Mouse (Mus musculus) MEL (cell line): ENCODE results near the gene Hs1bp3. TPM values are rescaled to one million over a fixed set of nuclear protein-coding genes. Genes with fewer than 3 reads are reported as not detected.

Experiments
- DNase-seq: peaks from one replicate; pipeline ENCODE4 v3.0.0; 2011; ENCODE audit warnings: low read depth, low spot score
- H3K27ac ChIP-seq: 2 replicates; pipeline ENCODE4 v1.5.1; 2012; ENCODE audit warnings: low read depth, mild to moderate bottlenecking, control low read depth, low read length, moderate library complexity; ENCODE audit not compliant: control insufficient read depth
- H3K27me3 ChIP-seq, 2 experiments: fragments of 150-350 bp in 1 of 2; sonication (generic) in 1 of 2; 2 replicates each; pipeline ENCODE4 v1.6.1; 2012; ENCODE audit warnings: low read length in 2 of 2, mild to moderate bottlenecking in 2 of 2, improper control_type of control experiment in 1 of 2, moderate library complexity in 1 of 2; ENCODE audit not compliant: insufficient read depth in 2 of 2, control insufficient read depth in 1 of 2
- H3K36me3 ChIP-seq, 2 experiments: 2 replicates each; pipeline ENCODE4 v1.6.1; 2012 to 2014; ENCODE audit warnings: low read length in 2 of 2, improper control_type of control experiment in 1 of 2, inconsistent platforms in 1 of 2, mild to moderate bottlenecking in 1 of 2; ENCODE audit not compliant: insufficient read depth in 2 of 2, control insufficient read depth in 1 of 2
- H3K4me1 ChIP-seq, 2 experiments: fragments of 150-350 bp in 1 of 2; sonication (generic) in 1 of 2; 2 replicates each; pipeline ENCODE4 v1.6.1; 2012; ENCODE audit warnings: low read length in 2 of 2, improper control_type of control experiment in 1 of 2, mild to moderate bottlenecking in 1 of 2; ENCODE audit not compliant: insufficient read depth in 2 of 2, control insufficient read depth in 1 of 2
- H3K4me3 ChIP-seq, 2 experiments: fragments of 150-350 bp in 1 of 2; sonication (generic) in 1 of 2; 2 replicates each; pipeline ENCODE4 v1.5.1; 2012; ENCODE audit warnings: low read depth in 2 of 2, low read length in 2 of 2, mild to moderate bottlenecking in 2 of 2, moderate library complexity in 2 of 2, control low read depth in 1 of 2, improper control_type of control experiment in 1 of 2; ENCODE audit not compliant: control insufficient read depth in 1 of 2, insufficient read depth in 1 of 2
- H3K79me2 ChIP-seq: 2 replicates; pipeline ENCODE4 v1.6.1; 2012; ENCODE audit warnings: mild to moderate bottlenecking, low read length, moderate library complexity; ENCODE audit not compliant: control insufficient read depth, poor library complexity, insufficient read depth
- H3K9ac ChIP-seq: 2 replicates; pipeline ENCODE4 v1.6.1; 2012; ENCODE audit warnings: low read depth, mild to moderate bottlenecking, control low read depth, low read length, moderate library complexity; ENCODE audit not compliant: control insufficient read depth, poor library complexity, severe bottlenecking
- H3K9me3 ChIP-seq: fragments of 150-350 bp; sonication (generic); replicated peaks from 2 replicates; pipeline ENCODE4 v1.6.1; 2012; ENCODE audit warnings: mild to moderate bottlenecking, low read length, improper control_type of control experiment, moderate library complexity; ENCODE audit not compliant: insufficient read depth
- BHLHE40 ChIP-seq: IDR thresholded peaks from 2 replicates; pipeline ENCODE4 v1.6.1; 2012; ENCODE audit warnings: low read depth, mild to moderate bottlenecking, inconsistent platforms, low read length, improper control_type of control experiment, borderline replicate concordance
- CHD2 ChIP-seq: IDR thresholded peaks from 2 replicates; pipeline ENCODE4 v1.6.1; 2011; ENCODE audit warnings: low read length, improper control_type of control experiment
- ELF1 ChIP-seq: IDR thresholded peaks from 2 replicates; pipeline ENCODE4 v1.6.1; 2014; ENCODE audit warnings: low read depth, mild to moderate bottlenecking, inconsistent platforms, low read length, improper control_type of control experiment, moderate library complexity
- GATA1 ChIP-seq: IDR thresholded peaks from 2 replicates; pipeline ENCODE4 v1.6.1; 2011; ENCODE audit warnings: low read depth, low read length, improper control_type of control experiment
- KAT2A ChIP-seq: conservative IDR thresholded peaks from 2 replicates; pipeline ENCODE4 v1.6.1; 2012; ENCODE audit warnings: low read depth, low read length, improper control_type of control experiment, inconsistent platforms
- MXI1 ChIP-seq: IDR thresholded peaks from 2 replicates; pipeline ENCODE4 v1.6.1; 2011; ENCODE audit warnings: mild to moderate bottlenecking, low read depth, low read length, improper control_type of control experiment
- MYB ChIP-seq: IDR thresholded peaks from 2 replicates; pipeline ENCODE4 v1.6.1; 2011; ENCODE audit warnings: mild to moderate bottlenecking, low read depth, low read length, improper control_type of control experiment
- NELFE ChIP-seq: IDR thresholded peaks from 2 replicates; pipeline ENCODE4 v1.6.1; 2011; ENCODE audit warnings: low read depth, low read length, improper control_type of control experiment
- POLR2A ChIP-seq, 2 experiments: IDR thresholded peaks; 2 replicates each; pipeline ENCODE4 v1.6.1; 2011 to 2012; ENCODE audit warnings: low read length in 2 of 2, mild to moderate bottlenecking in 2 of 2, control low read depth in 1 of 2, improper control_type of control experiment in 1 of 2, low read depth in 1 of 2, moderate library complexity in 1 of 2; ENCODE audit not compliant: control insufficient read depth in 1 of 2, insufficient read depth in 1 of 2, poor library complexity in 1 of 2
- TAL1 ChIP-seq: IDR thresholded peaks from 2 replicates; pipeline ENCODE4 v1.6.1; 2012; ENCODE audit warnings: mild to moderate bottlenecking, inconsistent platforms, low read length, moderate library complexity, mixed read lengths
- TBP ChIP-seq: IDR thresholded peaks from 2 replicates; pipeline ENCODE4 v1.8.0; 2011; ENCODE audit warnings: low read depth, low read length, improper control_type of control experiment
- UBTF ChIP-seq: IDR thresholded peaks from 2 replicates; pipeline ENCODE4 v1.6.1; 2012; ENCODE audit warnings: low read depth, mild to moderate bottlenecking, inconsistent platforms, low read length, improper control_type of control experiment, moderate library complexity, borderline replicate concordance; ENCODE audit not compliant: insufficient read depth
- USF1 ChIP-seq: IDR thresholded peaks from 2 replicates; pipeline ENCODE4 v1.6.1; 2014; ENCODE audit warnings: low read depth, mild to moderate bottlenecking, inconsistent platforms, low read length, improper control_type of control experiment, moderate library complexity
- USF2 ChIP-seq, 2 experiments: IDR thresholded peaks; 2 replicates each; pipeline ENCODE4 v1.6.1; 2011 to 2012; ENCODE audit warnings: improper control_type of control experiment in 2 of 2, low read length in 2 of 2, borderline replicate concordance in 1 of 2, inconsistent platforms in 1 of 2, low read depth in 1 of 2, mild to moderate bottlenecking in 1 of 2; ENCODE audit not compliant: insufficient read depth in 1 of 2
- ZC3H11A ChIP-seq: IDR thresholded peaks from 2 replicates; pipeline ENCODE4 v1.6.1; 2012; ENCODE audit warnings: low read depth, mild to moderate bottlenecking, inconsistent platforms, low read length, improper control_type of control experiment
- ZMIZ1 ChIP-seq: IDR thresholded peaks from 2 replicates; pipeline ENCODE4 v1.6.1; 2012; ENCODE audit warnings: low read depth, mild to moderate bottlenecking, inconsistent platforms, low read length, improper control_type of control experiment, moderate library complexity
- polyA plus RNA-seq, 2 experiments: library from polyadenylated mRNA; stranded (reverse) in 1 of 2; unstranded in 1 of 2; fragments of >175 nt in 1 of 2; fragments of >200 nt in 1 of 2; gene quantifications; 2 replicates each; pipeline versions ENCODE4 v1.2.1 to v1.2.4; 2012; ENCODE audit warnings: low replicate concordance in 2 of 2, low read depth in 1 of 2; ENCODE audit not compliant: insufficient read length in 2 of 2, insufficient read depth in 1 of 2, missing spikeins in 1 of 2
- total RNA-seq: library from RNA; depleted of rRNA; stranded (reverse); fragments of 300-350 nt; gene quantifications from 2 replicates; pipeline ENCODE4 v1.2.3, GENCODE M21; 2012

Gene Hs1bp3
- total and polyA plus RNA-seq, 3 experiments, result 4.7 to 17.4 TPM; not detected in 1

- no peaks in the 10 kb centered on the region for H3K4me1 ChIP-seq
- no peaks in the 10 kb centered on the region; a peak in 2 of 4 replicates for H3K27me3 ChIP-seq
- H3K4me3 ChIP-seq, result no peak overlapping the region
- no peaks in the 10 kb centered on the region for H3K36me3 ChIP-seq
- no peaks in the 10 kb centered on the region for H3K9me3 ChIP-seq
- no peaks in the 10 kb centered on the region for H3K79me2 ChIP-seq
- DNase-seq, result no peak
- H3K9ac ChIP-seq, result no peak overlapping the region
- H3K27ac ChIP-seq, result no peak overlapping the region
- TF ChIP-seq POLR2A (IDR thresholded peaks at IDR 0.05; ENCODE audit: control insufficient read depth in 1 of 2, insufficient read depth in 1 of 2, low read depth in 1 of 2, low read length in 2 of 2, poor library complexity in 1 of 2) (no peak), KAT2A (no peak), USF1 (no peak), NELFE (no peak), ZMIZ1 (no peak), MXI1 (no peak), CHD2 (no peak), MYB (no peak), ELF1 (no peak), TAL1 (no peak), UBTF (no peak), TBP (no peak), USF2 (IDR thresholded peaks at IDR 0.05; ENCODE audit: borderline replicate concordance in 1 of 2, insufficient read depth in 1 of 2, low read depth in 1 of 2, low read length in 2 of 2) (no peak), BHLHE40 (no peak), GATA1 (no peak), ZC3H11A (no peak)
Observed at GRCm38 (mm10) chr12:8380944-8381343, 67.7 kb downstream of the Hs1bp3 start.

GRCm38 (mm10) chr12:8381940-8382339 is 68.7 kb downstream of the Hs1bp3 start:
- no peak overlapping the region for H3K9ac ChIP-seq
- no peak for DNase-seq
- TF ChIP-seq USF2 (IDR thresholded peaks at IDR 0.05; ENCODE audit: borderline replicate concordance in 1 of 2, insufficient read depth in 1 of 2, low read depth in 1 of 2, low read length in 2 of 2) (no peak), TAL1 (no peak), MYB (no peak)
- no peaks in the 10 kb centered on the region; a peak in 1 of 4 replicates for H3K27me3 ChIP-seq
- no peaks in the 10 kb centered on the region for H3K79me2 ChIP-seq
- no peaks in the 10 kb centered on the region for H3K4me1 ChIP-seq
- H3K27ac ChIP-seq, result no peak overlapping the region
- no peaks in the 10 kb centered on the region for H3K36me3 ChIP-seq
- no peak overlapping the region for H3K4me3 ChIP-seq
- no peaks in the 10 kb centered on the region for H3K9me3 ChIP-seq
